Mouse (Mus musculus) heart, embryonic 11.5 days (tissue): ENCODE measurements at regions not wholly inside any gene's neighbourhood (a gene's known extent, or its start where the extent isn't known, plus 50 kb on each side); places are given as distances from the start of the nearest gene placed in this dataset.

ENCODE experiments used
- ATAC-seq: fragments of 200-750 bp; cut with Nextera tagmentation; replicated peaks from 2 replicates; pipeline ENCODE4 v1.8.0; 2017; ENCODE audit warnings: moderate library complexity; ENCODE audit not compliant: insufficient number of reproducible peaks, low FRiP score, low TSS enrichment
- H3K27ac ChIP-seq: fragments of 300-500 bp; sonication (generic); 2 replicates; pipeline ENCODE4 v1.5.1; 2014; ENCODE audit warnings: mild to moderate bottlenecking, low read depth, low read length
- H3K27me3 ChIP-seq: fragments of 300-500 bp; sonication (generic); 2 replicates; pipeline ENCODE4 v1.6.1; 2014; ENCODE audit warnings: mild to moderate bottlenecking, low read length, mixed read lengths; ENCODE audit not compliant: control insufficient read depth, insufficient read depth
- H3K36me3 ChIP-seq: fragments of 300-500 bp; sonication (generic); 2 replicates; pipeline ENCODE4 v1.6.1; 2014; ENCODE audit warnings: mild to moderate bottlenecking, low read length, moderate library complexity, mixed read lengths; ENCODE audit not compliant: control insufficient read depth, insufficient read depth
- H3K4me1 ChIP-seq: fragments of 300-500 bp; sonication (generic); 2 replicates; pipeline ENCODE4 v1.6.1; 2014; ENCODE audit warnings: low read length; ENCODE audit not compliant: control insufficient read depth, insufficient read depth
- H3K4me2 ChIP-seq: fragments of 300-500 bp; sonication (generic); 2 replicates; pipeline ENCODE4 v1.6.1; 2014; ENCODE audit warnings: mild to moderate bottlenecking, moderate library complexity
- H3K4me3 ChIP-seq: fragments of 300-500 bp; sonication (generic); 2 replicates; pipeline ENCODE4 v1.5.1; 2014; ENCODE audit warnings: low read depth, low read length
- H3K9ac ChIP-seq: fragments of 300-500 bp; sonication (generic); 2 replicates; pipeline ENCODE4 v1.6.1; 2014; ENCODE audit warnings: mild to moderate bottlenecking, low read depth, low read length, moderate library complexity
- H3K9me3 ChIP-seq: fragments of 300-500 bp; sonication (generic); replicated peaks from 2 replicates; pipeline ENCODE4 v1.6.1; 2016; ENCODE audit warnings: low read length; ENCODE audit not compliant: control insufficient read depth
- whole genome bisulfite sequencing: fragments of 180-500 bp; shearing (Covaris S2); extraction: QIAGEN DNeasy Blood & Tissue Kit; methylation state at CpG from one replicate; pipeline ENCODE4 v1.1.7; 2014; ENCODE audit not compliant: insufficient replicate concordance; 5-methylcytosine and 5-hydroxymethylcytosine counted together

DNA sequence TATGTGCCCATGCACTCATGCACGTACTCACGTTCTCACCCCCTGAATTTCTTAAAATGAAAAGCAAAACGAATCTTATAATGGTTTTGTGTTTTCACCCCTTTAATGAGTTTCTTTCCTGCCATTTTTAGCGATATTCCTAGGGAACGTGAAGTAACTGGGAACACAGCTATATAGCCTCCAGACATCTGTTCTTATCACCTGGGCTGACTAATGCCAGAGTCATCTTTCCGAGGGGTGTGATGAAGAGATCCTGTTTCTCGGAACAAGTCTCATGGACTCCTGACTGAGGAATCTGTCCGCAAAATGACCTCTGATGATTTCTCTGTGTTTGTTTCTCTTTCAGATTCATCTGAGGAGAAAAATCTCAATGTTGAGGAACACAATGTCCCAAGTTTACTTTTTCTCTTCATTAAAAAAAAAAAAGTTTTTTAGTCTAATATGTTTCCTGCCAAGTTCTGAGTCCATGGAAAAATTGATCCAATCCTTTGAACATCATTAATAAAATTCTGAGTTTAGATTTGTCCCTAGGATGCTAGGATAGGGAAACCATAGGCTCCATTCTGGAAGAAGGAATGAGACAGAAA lies 435.7 kb upstream of the Tshz3 start:
- no peaks in the 10 kb centered on the region for H3K9me3 ChIP-seq
- no peaks in the 10 kb centered on the region for H3K36me3 ChIP-seq
- H3K4me1 ChIP-seq, result no peaks in the 10 kb centered on the region
- no peak overlapping the region for H3K4me3 ChIP-seq
- WGBS, result 58% methylated on average over 8 of the region's 8 CpGs
- H3K27ac ChIP-seq, result no peak overlapping the region
- no peak overlapping the region for H3K4me2 ChIP-seq
- H3K9ac ChIP-seq, result no peak overlapping the region
- no peak for ATAC-seq
- no peaks in the 10 kb centered on the region for H3K27me3 ChIP-seq

GRCm38 (mm10) chr7:36257102-36257501 lies 440.8 kb upstream of the Tshz3 start:
- no peak for ATAC-seq
- Histone ChIP-seq H3K9ac (no peak overlapping the region), H3K4me3 (no peak overlapping the region), H3K27me3 (no peaks in the 10 kb centered on the region), H3K9me3 (no peaks in the 10 kb centered on the region), H3K36me3 (no peaks in the 10 kb centered on the region), H3K27ac (no peak overlapping the region), H3K4me1 (no peaks in the 10 kb centered on the region), H3K4me2 (no peak overlapping the region)
- WGBS, result 93% methylated on average over 15 of the region's 15 CpGs

DNA sequence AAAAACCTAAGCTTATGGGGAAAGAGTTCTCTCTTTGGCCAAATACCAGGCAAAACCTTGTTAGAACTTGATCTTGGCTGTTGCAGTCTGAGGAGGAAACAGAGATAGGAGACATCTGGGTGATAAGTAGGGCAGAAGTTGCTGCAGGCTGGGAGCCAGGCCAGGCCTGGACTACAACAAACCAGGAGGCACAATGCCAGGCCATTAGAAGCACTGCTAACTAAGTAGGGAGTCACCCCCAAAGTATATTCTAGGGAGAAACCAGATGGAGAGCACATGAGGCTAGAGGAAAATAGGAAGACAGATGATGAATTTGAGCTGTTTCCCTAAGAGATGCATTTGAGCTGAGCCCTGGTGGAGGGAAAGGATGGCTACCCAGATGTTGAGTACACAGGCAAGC lies 444.6 kb upstream of the Zfp507 start:
- Histone ChIP-seq H3K27ac (no peak overlapping the region), H3K36me3 (no peaks in the 10 kb centered on the region), H3K9ac (no peak overlapping the region), H3K4me3 (no peak overlapping the region), H3K4me1 (no peaks in the 10 kb centered on the region), H3K9me3 (no peaks in the 10 kb centered on the region), H3K27me3 (no peaks in the 10 kb centered on the region), H3K4me2 (no peak overlapping the region)
- no peak for ATAC-seq

GRCm38 (mm10) chr7:36236673-36237072 lies 433.9 kb upstream of the Zfp507 start:
- no peaks in the 10 kb centered on the region for H3K36me3 ChIP-seq
- H3K27ac ChIP-seq, result no peak overlapping the region
- ATAC-seq, result no peak
- 82% methylated on average over 2 of the region's 2 CpGs for whole genome bisulfite sequencing
- H3K9ac ChIP-seq, result no peak overlapping the region
- no peaks in the 10 kb centered on the region for H3K4me1 ChIP-seq
- H3K4me3 ChIP-seq, result no peak overlapping the region
- 0 out of 2 replicates have a peak, but pooled peaks cover 2% of the 10 kb centered on the region for H3K9me3 ChIP-seq
- H3K4me2 ChIP-seq, result no peak overlapping the region
- H3K27me3 ChIP-seq, result no peaks in the 10 kb centered on the region

DNA sequence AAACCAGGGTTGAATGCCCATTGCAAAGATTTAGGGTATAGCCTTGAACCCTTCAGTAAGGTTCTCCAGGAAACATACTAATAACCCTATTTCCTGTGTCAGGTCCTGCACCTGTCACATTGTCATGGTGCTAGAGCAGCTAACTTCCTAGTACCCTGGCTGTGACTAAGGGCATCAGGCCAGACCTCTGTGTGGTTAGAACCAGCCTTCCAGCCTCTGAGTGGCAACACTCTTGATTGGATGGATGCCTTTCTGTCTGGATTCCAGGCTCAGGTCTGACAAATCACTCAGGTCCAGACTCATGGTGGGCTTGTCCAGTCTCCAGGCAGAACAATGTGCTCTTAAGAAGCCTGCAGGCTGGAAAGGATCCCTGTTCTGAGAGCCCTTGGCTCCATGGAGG lies 426.2 kb upstream of the Zfp507 start:
- H3K4me2 ChIP-seq, result no peak overlapping the region
- H3K9ac ChIP-seq, result no peak overlapping the region
- no peak overlapping the region for H3K4me3 ChIP-seq
- no peaks in the 10 kb centered on the region for H3K9me3 ChIP-seq
- ATAC-seq, result no peak
- H3K4me1 ChIP-seq, result no peaks in the 10 kb centered on the region
- H3K36me3 ChIP-seq, result no peaks in the 10 kb centered on the region
- no peaks in the 10 kb centered on the region for H3K27me3 ChIP-seq
- H3K27ac ChIP-seq, result no peak overlapping the region

- no peak overlapping the region for H3K4me3 ChIP-seq
- WGBS, result 86% methylated on average over 8 of the region's 8 CpGs
These were observed 421.6 kb upstream of the Zfp507 start for GRCm38 (mm10) chr7:36224416-36224815.

GRCm38 (mm10) chr7:36218386-36218785 lies 415.6 kb upstream of the Zfp507 start:
- WGBS, result 59% methylated on average over 2 of the region's 2 CpGs
- H3K9ac ChIP-seq, result no peak overlapping the region
- no peaks in the 10 kb centered on the region for H3K4me1 ChIP-seq
- H3K36me3 ChIP-seq, result no peaks in the 10 kb centered on the region
- no peaks in the 10 kb centered on the region for H3K9me3 ChIP-seq
- no peaks in the 10 kb centered on the region for H3K27me3 ChIP-seq
- H3K4me2 ChIP-seq, result no peak overlapping the region
- no peak overlapping the region for H3K27ac ChIP-seq
- H3K4me3 ChIP-seq, result no peak overlapping the region
- ATAC-seq, result no peak

More at GRCm38 (mm10) chr7:36224416-36224815, 421.6 kb upstream of the Zfp507 start:
- no peaks in the 10 kb centered on the region for H3K4me1 ChIP-seq
- no peak overlapping the region for H3K27ac ChIP-seq
- H3K36me3 ChIP-seq, result no peaks in the 10 kb centered on the region
- no peaks in the 10 kb centered on the region for H3K27me3 ChIP-seq
- no peak overlapping the region for H3K9ac ChIP-seq
- ATAC-seq, result no peak
- H3K4me2 ChIP-seq, result no peak overlapping the region
- no peaks in the 10 kb centered on the region for H3K9me3 ChIP-seq

DNA sequence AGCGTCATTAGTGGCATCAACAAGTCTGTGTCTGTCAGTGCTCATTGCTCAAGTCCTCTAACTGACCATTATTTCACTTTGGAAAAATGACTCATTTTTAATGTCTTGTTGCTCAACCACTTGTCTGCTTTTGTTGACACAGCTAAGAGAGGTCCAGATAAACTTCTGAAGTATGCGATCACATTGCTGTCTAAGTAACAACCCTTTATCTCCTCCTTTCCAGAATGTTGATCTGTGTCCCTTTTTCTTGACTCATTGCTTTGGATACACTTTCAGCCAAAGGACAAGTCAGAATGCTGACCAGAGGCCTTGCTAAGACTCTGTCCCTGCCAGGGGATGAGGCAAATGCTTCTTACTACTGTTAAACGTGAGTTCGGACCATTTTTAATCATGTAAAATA lies 407.2 kb upstream of the Zfp507 start:
- Histone ChIP-seq H3K27me3 (no peaks in the 10 kb centered on the region), H3K4me1 (no peaks in the 10 kb centered on the region), H3K9me3 (no peaks in the 10 kb centered on the region), H3K4me2 (no peak overlapping the region), H3K36me3 (no peaks in the 10 kb centered on the region), H3K9ac (no peak overlapping the region), H3K4me3 (no peak overlapping the region), H3K27ac (no peak overlapping the region)
- no peak for ATAC-seq
- WGBS, result 79% methylated on average over 4 of the region's 4 CpGs

GRCm38 (mm10) chr7:36207525-36208260 lies 404.9 kb upstream of the Zfp507 start:
- Histone ChIP-seq H3K9me3 (no peaks in the 10 kb centered on the region), H3K27ac (no peak overlapping the region), H3K9ac (no peak overlapping the region), H3K4me2 (no peak overlapping the region), H3K36me3 (no peaks in the 10 kb centered on the region), H3K4me1 (no peaks in the 10 kb centered on the region), H3K27me3 (no peaks in the 10 kb centered on the region), H3K4me3 (no peak overlapping the region)
- 82% methylated on average over 17 of the region's 17 CpGs for WGBS
- ATAC-seq, result no peak
